Mouse (Mus musculus) kidney, adult 11 months (tissue): ENCODE measurements at regions not wholly inside any gene's neighbourhood (a gene's known extent, or its start where the extent isn't known, plus 50 kb on each side); places are given as distances from the start of the nearest gene placed in this dataset.

Experiments used
- DNase-seq: peaks from one replicate; pipeline ENCODE4 v3.0.0; 2022

- no peak for DNase-seq
Measured at GRCm38 (mm10) chr15:86738356-86738755, 524.1 kb downstream of the Tbc1d22a start.

GRCm38 (mm10) chr15:86738776-86739175 is 524.5 kb downstream of the Tbc1d22a start:
- DNase-seq = no peak

- DNase-seq = no peak
Measured at GRCm38 (mm10) chr15:86751436-86752136, 537.3 kb downstream of the Tbc1d22a start.

GRCm38 (mm10) chr15:86763581-86764375 is 549.5 kb downstream of the Tbc1d22a start:
- DNase-seq = no peak

- DNase-seq = no peak
Measured at GRCm38 (mm10) chr15:86767623-86768022, 553.4 kb downstream of the Tbc1d22a start.

GRCm38 (mm10) chr15:86773041-86773440 is 558.8 kb downstream of the Tbc1d22a start:
- no peak for DNase-seq

GRCm38 (mm10) chr15:86777998-86778397 is 563.7 kb downstream of the Tbc1d22a start:
- DNase-seq = no peak

GRCm38 (mm10) chr15:86781160-86781559 is 566.9 kb downstream of the Tbc1d22a start:
- no peak for DNase-seq

GRCm38 (mm10) chr15:86794716-86795115 is 580.5 kb downstream of the Tbc1d22a start:
- DNase-seq = no peak

- no peak for DNase-seq
Measured at GRCm38 (mm10) chr15:86798474-86799178, 584.4 kb downstream of the Tbc1d22a start.

GRCm38 (mm10) chr15:86807296-86808080 is 593.2 kb downstream of the Tbc1d22a start:
- DNase-seq = no peak

- DNase-seq = no peak
Measured at GRCm38 (mm10) chr15:86811821-86812220, 597.6 kb downstream of the Tbc1d22a start.

- no peak for DNase-seq
Measured at GRCm38 (mm10) chr15:86814808-86815421, 600.7 kb downstream of the Tbc1d22a start.

- DNase-seq = no peak
Measured at GRCm38 (mm10) chr15:86835996-86836395, 621.7 kb downstream of the Tbc1d22a start.

GRCm38 (mm10) chr15:86852161-86852870 is 638.1 kb downstream of the Tbc1d22a start:
- DNase-seq = no peak

- no peak for DNase-seq
Measured at GRCm38 (mm10) chr15:86858356-86858906, 644.2 kb downstream of the Tbc1d22a start.

GRCm38 (mm10) chr15:86875721-86876309 is 661.6 kb downstream of the Tbc1d22a start:
- DNase-seq = no peak

- DNase-seq = no peak
Measured at GRCm38 (mm10) chr15:86896974-86897373, 647.1 kb upstream of the Fam19a5 start.

- no peak for DNase-seq
Measured at GRCm38 (mm10) chr15:86899961-86900360, 644.1 kb upstream of the Fam19a5 start.

- no peak for DNase-seq
Measured at GRCm38 (mm10) chr15:86903006-86903405, 641.1 kb upstream of the Fam19a5 start.

GRCm38 (mm10) chr15:86913276-86913675 is 630.8 kb upstream of the Fam19a5 start:
- DNase-seq = no peak
